In genomic region chr1:128492251-128492650, GRCm38 (mm10) we compare ENCODE assay signal across 35 mouse cellular contexts.
"Had no signal": no experiment of that assay in that cellular context is flagged by ENCODE, and none has a peak within 500 bp of the region (broad histone marks: within the 10 kb centered on the region; RNA-seq: fewer than 3 reads in every experiment).

No protein-coding gene starts in this region.

- DNase-seq: heart, postnatal 10 days; heart, postnatal 14 days; heart, postnatal 36 days; heart, postnatal 4 days; kidney, adult 11 months; kidney, adult 18-20 months; kidney, adult 2 months; kidney, adult 8-10 months; kidney, adult 9 months; kidney, postnatal 10 days; kidney, postnatal 14 days; kidney, postnatal 25 days; kidney, postnatal 36 days; kidney, postnatal 4 days; layer of hippocampus, adult 9-11 months; layer of hippocampus, postnatal 36 days had no signal

- H3K4me1 ChIP-seq: heart, embryonic 10.5 days; heart, embryonic 12.5 days; heart, embryonic 13.5 days; heart, embryonic 15.5 days; hindbrain, embryonic 10.5 days; hindbrain, embryonic 12.5 days; hindbrain, embryonic 13.5 days; hindbrain, embryonic 15.5 days; intestine, embryonic 15.5 days; kidney, embryonic 15.5 days had no signal

- H3K4me2 ChIP-seq: heart, embryonic 11.5 days; heart, embryonic 12.5 days; heart, embryonic 13.5 days; heart, embryonic 15.5 days; hindbrain, embryonic 12.5 days; hindbrain, embryonic 13.5 days; hindbrain, embryonic 14.5 days; hindbrain, embryonic 15.5 days; intestine, embryonic 15.5 days; kidney, embryonic 15.5 days had no signal

- H3K36me3 ChIP-seq: heart, embryonic 10.5 days; heart, embryonic 12.5 days; heart, embryonic 13.5 days; heart, embryonic 15.5 days; hindbrain, embryonic 10.5 days; hindbrain, embryonic 12.5 days; hindbrain, embryonic 13.5 days; hindbrain, embryonic 15.5 days; intestine, embryonic 15.5 days; kidney, embryonic 15.5 days had no signal

- H3K27me3 ChIP-seq: heart, embryonic 12.5 days; heart, embryonic 13.5 days; heart, embryonic 15.5 days; hindbrain, embryonic 12.5 days; hindbrain, embryonic 13.5 days; hindbrain, embryonic 15.5 days; intestine, embryonic 15.5 days; kidney, embryonic 15.5 days had no signal

- ATAC-seq: hindbrain, embryonic 16.5 days; hindbrain, postnatal 0 days; inflammation-experienced regulatory T-cells, adult 6 months; intestine, embryonic 15.5 days; intestine, embryonic 16.5 days; intestine, postnatal 0 days had no signal

- H3K4me3 ChIP-seq: heart, embryonic 10.5 days; heart, embryonic 12.5 days; heart, embryonic 13.5 days; heart, embryonic 15.5 days; hindbrain, embryonic 10.5 days; hindbrain, embryonic 12.5 days; hindbrain, embryonic 13.5 days; hindbrain, embryonic 15.5 days; intestine, embryonic 15.5 days; kidney, embryonic 15.5 days; layer of hippocampus, adult 2 months had no signal

- H3K27ac ChIP-seq: heart, embryonic 10.5 days; heart, embryonic 13.5 days; heart, embryonic 15.5 days; hindbrain, embryonic 10.5 days; hindbrain, embryonic 12.5 days; hindbrain, embryonic 13.5 days; hindbrain, embryonic 14.5 days; hindbrain, embryonic 15.5 days; hindbrain, postnatal 0 days; intestine, embryonic 15.5 days; kidney, embryonic 15.5 days; kidney, postnatal 0 days; layer of hippocampus, adult 2 months had no signal

- H3K9me3 ChIP-seq: heart, embryonic 10.5 days; heart, embryonic 12.5 days; heart, embryonic 13.5 days; heart, embryonic 15.5 days; hindbrain, embryonic 10.5 days; hindbrain, embryonic 13.5 days; hindbrain, embryonic 15.5 days; intestine, embryonic 15.5 days; kidney, embryonic 15.5 days had no signal

- H3K9ac ChIP-seq: heart, embryonic 12.5 days; heart, embryonic 13.5 days; heart, embryonic 15.5 days; hindbrain, embryonic 12.5 days; hindbrain, embryonic 13.5 days; hindbrain, embryonic 14.5 days; hindbrain, embryonic 15.5 days; intestine, embryonic 15.5 days; kidney, embryonic 15.5 days had no signal
